Mouse (Mus musculus): Measurements from ENCODE around the gene Trim33. TPM values are rescaled to one million over a fixed set of nuclear protein-coding genes. Genes with fewer than 3 reads are reported as not detected.

Gene Trim33
- polyA plus RNA-seq, 1 experiment = 18.1 TPM

- WGBS = 85% methylated on average over 11 of the region's 11 CpGs
- TF ChIP-seq POLR2A (IDR thresholded peaks at IDR 0.05; ENCODE audit: borderline replicate concordance, insufficient read depth, low read length) = no peak
- TF ChIP-seq CTCF (IDR thresholded peaks at IDR 0.05; ENCODE audit: borderline replicate concordance, insufficient read depth, low read depth, low read length) = no peak
Measured at GRCm38 (mm10) chr3:103364182-103364945, 85.3 kb downstream of the Trim33 start.

GRCm38 (mm10) chr3:103367176-103367970 is 88.3 kb downstream of the Trim33 start:
- no peak for TF ChIP-seq POLR2A (IDR thresholded peaks at IDR 0.05; ENCODE audit: borderline replicate concordance, insufficient read depth, low read length)
- TF ChIP-seq CTCF (IDR thresholded peaks at IDR 0.05; ENCODE audit: borderline replicate concordance, insufficient read depth, low read depth, low read length) = no peak
- 74% methylated on average over 11 of the region's 11 CpGs for WGBS
- Histone ChIP-seq H3K27ac (ENCODE audit: insufficient read depth, low read length) (no peak overlapping the region), H3K4me3 (replicated peaks; ENCODE audit: insufficient read depth, low read depth, low read length) (no peak overlapping the region), H3K27me3 (ENCODE audit: control insufficient read depth, insufficient read depth, low read length) (no peaks in the 10 kb centered on the region), H3K4me1 (ENCODE audit: control insufficient read depth, insufficient read depth, low read length) (no peaks in the 10 kb centered on the region)
- no peak for DNase-seq

More at GRCm38 (mm10) chr3:103364182-103364945, 85.3 kb downstream of the Trim33 start:
- H3K27ac ChIP-seq (ENCODE audit: insufficient read depth, low read length) = no peak overlapping the region
- DNase-seq = no peak
- no peak overlapping the region for H3K4me3 ChIP-seq (replicated peaks; ENCODE audit: insufficient read depth, low read depth, low read length)
- H3K27me3 ChIP-seq (ENCODE audit: control insufficient read depth, insufficient read depth, low read length) = no peaks in the 10 kb centered on the region
- H3K4me1 ChIP-seq (ENCODE audit: control insufficient read depth, insufficient read depth, low read length) = no peaks in the 10 kb centered on the region

GRCm38 (mm10) chr3:103368731-103369130 is 89.6 kb downstream of the Trim33 start:
- 30% methylated on average over 3 of the region's 3 CpGs for WGBS
- TF ChIP-seq CTCF (IDR thresholded peaks at IDR 0.05; ENCODE audit: borderline replicate concordance, insufficient read depth, low read depth, low read length) (no peak), POLR2A (IDR thresholded peaks at IDR 0.05; ENCODE audit: borderline replicate concordance, insufficient read depth, low read length) (no peak)
- no peak for DNase-seq
- Histone ChIP-seq H3K27me3 (ENCODE audit: control insufficient read depth, insufficient read depth, low read length) (no peaks in the 10 kb centered on the region), H3K4me1 (ENCODE audit: control insufficient read depth, insufficient read depth, low read length) (no peaks in the 10 kb centered on the region), H3K4me3 (replicated peaks; ENCODE audit: insufficient read depth, low read depth, low read length) (no peak overlapping the region), H3K27ac (ENCODE audit: insufficient read depth, low read length) (no peak overlapping the region)

GRCm38 (mm10) chr3:103374028-103374427 is 94.9 kb downstream of the Trim33 start:
- 30% methylated on average over 8 of the region's 8 CpGs for WGBS
- Histone ChIP-seq H3K27ac (ENCODE audit: insufficient read depth, low read length) (no peak overlapping the region), H3K27me3 (ENCODE audit: control insufficient read depth, insufficient read depth, low read length) (no peaks in the 10 kb centered on the region), H3K4me1 (ENCODE audit: control insufficient read depth, insufficient read depth, low read length) (no peaks in the 10 kb centered on the region), H3K4me3 (replicated peaks; ENCODE audit: insufficient read depth, low read depth, low read length) (no peak overlapping the region)
- peak; percentile 63 for TF ChIP-seq CTCF (IDR thresholded peaks at IDR 0.05; ENCODE audit: borderline replicate concordance, insufficient read depth, low read depth, low read length)
- no peak for TF ChIP-seq POLR2A (IDR thresholded peaks at IDR 0.05; ENCODE audit: borderline replicate concordance, insufficient read depth, low read length)
- DNase-seq = peak; percentile 26 to 59

- WGBS = 61% methylated on average over 14 of the region's 14 CpGs
- no peak for DNase-seq
- Histone ChIP-seq H3K27ac (ENCODE audit: insufficient read depth, low read length) (no peak overlapping the region), H3K27me3 (ENCODE audit: control insufficient read depth, insufficient read depth, low read length) (no peaks in the 10 kb centered on the region), H3K4me3 (replicated peaks; ENCODE audit: insufficient read depth, low read depth, low read length) (no peak overlapping the region), H3K4me1 (ENCODE audit: control insufficient read depth, insufficient read depth, low read length) (no peaks in the 10 kb centered on the region)
- TF ChIP-seq POLR2A (IDR thresholded peaks at IDR 0.05; ENCODE audit: borderline replicate concordance, insufficient read depth, low read length) (no peak), CTCF (IDR thresholded peaks at IDR 0.05; ENCODE audit: borderline replicate concordance, insufficient read depth, low read depth, low read length) (no peak)
Measured at GRCm38 (mm10) chr3:103375181-103375855, 96.2 kb downstream of the Trim33 start.

- Histone ChIP-seq H3K4me1 (ENCODE audit: control insufficient read depth, insufficient read depth, low read length) (no peaks in the 10 kb centered on the region), H3K27me3 (ENCODE audit: control insufficient read depth, insufficient read depth, low read length) (no peaks in the 10 kb centered on the region), H3K4me3 (replicated peaks; ENCODE audit: insufficient read depth, low read depth, low read length) (no peak overlapping the region), H3K27ac (ENCODE audit: insufficient read depth, low read length) (no peak overlapping the region)
- TF ChIP-seq POLR2A (IDR thresholded peaks at IDR 0.05; ENCODE audit: borderline replicate concordance, insufficient read depth, low read length) (no peak), CTCF (IDR thresholded peaks at IDR 0.05; ENCODE audit: borderline replicate concordance, insufficient read depth, low read depth, low read length) (no peak)
- no peak for DNase-seq
Measured at GRCm38 (mm10) chr3:103378018-103378417, 98.9 kb downstream of the Trim33 start.

- Histone ChIP-seq H3K4me1 (ENCODE audit: control insufficient read depth, insufficient read depth, low read length) (no peaks in the 10 kb centered on the region), H3K4me3 (replicated peaks; ENCODE audit: insufficient read depth, low read depth, low read length) (no peak overlapping the region), H3K27me3 (ENCODE audit: control insufficient read depth, insufficient read depth, low read length) (no peaks in the 10 kb centered on the region), H3K27ac (ENCODE audit: insufficient read depth, low read length) (no peak overlapping the region)
- no peak for DNase-seq
- TF ChIP-seq POLR2A (IDR thresholded peaks at IDR 0.05; ENCODE audit: borderline replicate concordance, insufficient read depth, low read length) (no peak), CTCF (IDR thresholded peaks at IDR 0.05; ENCODE audit: borderline replicate concordance, insufficient read depth, low read depth, low read length) (no peak)
- 54% methylated on average over 3 of the region's 3 CpGs for WGBS
Measured at GRCm38 (mm10) chr3:103379371-103379770, 100.3 kb downstream of the Trim33 start.
